In genomic region chr2:106826806-106827205, GRCm38 (mm10) we compare ENCODE assay signal across 13 mouse cellular contexts.
"Had no signal": no experiment of that assay in that cellular context is flagged by ENCODE, and none has a peak within 500 bp of the region (broad histone marks: within the 10 kb centered on the region; RNA-seq: fewer than 3 reads in every experiment).

No protein-coding gene starts in this region.

- H3K27me3 ChIP-seq: megakaryocyte, embryonic 14.5 days; midbrain, embryonic 13.5 days; midbrain, embryonic 15.5 days; neural tube, embryonic 12.5 days had no signal

- H3K9me3 ChIP-seq: midbrain, embryonic 13.5 days; midbrain, embryonic 15.5 days; neural tube, embryonic 12.5 days had no signal

- H3K36me3 ChIP-seq: midbrain, embryonic 13.5 days; midbrain, embryonic 15.5 days; neural tube, embryonic 12.5 days had no signal

- H3K9ac ChIP-seq: lung, embryonic 14.5 days; midbrain, embryonic 13.5 days; midbrain, embryonic 15.5 days; neural tube, embryonic 12.5 days had no signal

- H3K27ac ChIP-seq: macrophage; midbrain, embryonic 13.5 days; midbrain, embryonic 15.5 days; neural tube, embryonic 12.5 days had no signal

- DNase-seq: lung, adult 18-20 months; lung, embryonic 14.5 days; lung, postnatal 14 days; lung, postnatal 36 days; right cerebral cortex, postnatal 14 days; thymus, adult 18-20 months; thymus, postnatal 14 days; thymus, postnatal 36 days had no signal

- H3K4me3 ChIP-seq: megakaryocyte, embryonic 14.5 days; midbrain, embryonic 13.5 days; midbrain, embryonic 15.5 days; neural tube, embryonic 12.5 days had no signal

- H3K4me1 ChIP-seq: megakaryocyte, embryonic 14.5 days had no signal
